Mouse (Mus musculus) left cerebral cortex, adult 2 months (tissue): ENCODE measurements around the gene Zgpat. TPM values are rescaled to one million over a fixed set of nuclear protein-coding genes. Genes with fewer than 3 reads are reported as not detected.

Experiments used
- DNase-seq, 2 experiments: peaks; one replicate each; pipeline ENCODE4 v3.0.0; 2021 to 2022; ENCODE audit warnings: low spot score in 2 of 2, mixed read lengths in 1 of 2; ENCODE audit errors: extremely low spot score in 1 of 2
- H3K27ac ChIP-seq: fragments of 200-600 bp; 2 replicates; pipeline ENCODE4 v1.8.1; 2022
- H3K4me3 ChIP-seq: fragments of 200-600 bp; 2 replicates; pipeline ENCODE4 v1.8.1; 2022
- CTCF ChIP-seq: fragments of 200-600 bp; IDR thresholded peaks from 2 replicates; pipeline ENCODE4 v1.8.1; 2022; ENCODE audit warnings: antibody characterized with exemption, mild to moderate bottlenecking, moderate library complexity
- intact Hi-C: fragments of 180-260 bp; cut with DNase I; formaldehyde crosslinking; loops from one replicate; pipeline ENCODE4 v1.15.1; 2025
- total RNA-seq, 2 experiments: library from RNA; stranded (reverse); gene quantifications; 2 replicates each; pipeline ENCODE4 v1.2.3; 2021

The Zgpat gene
- total RNA-seq, 2 experiments from 2014 or later, result 80.3 to 80.5 TPM

- Histone ChIP-seq H3K27ac (no peak overlapping the region), H3K4me3 (no peak overlapping the region)
- TF ChIP-seq CTCF, result no peak
- intact Hi-C loops, result no loop called here
- DNase-seq, result no peak
These were observed 48.4 kb downstream of the Zgpat start for GRCm38 (mm10) chr2:181413141-181413540.

- no peak for DNase-seq
- no peak for TF ChIP-seq CTCF
- H3K4me3 ChIP-seq, result no peak overlapping the region
- no peak overlapping the region for H3K27ac ChIP-seq
- intact Hi-C loops, result no loop called here
These were observed 51.2 kb downstream of the Zgpat start for GRCm38 (mm10) chr2:181415945-181416344.

GRCm38 (mm10) chr2:181419359-181419758, 54.6 kb downstream of the Zgpat start:
- DNase-seq, result no peak
- intact Hi-C loops, result no loop called here
- Histone ChIP-seq H3K27ac (peak overlapping the region; percentile 77), H3K4me3 (no peak overlapping the region)
- no peak for TF ChIP-seq CTCF

- intact Hi-C loops, result loop anchor here (2.0 kb wide), 1 partner anchor 38 kb away; the partner anchor contains the start of gene Zbtb46
- DNase-seq, result peak; percentile 36 to 62
- Histone ChIP-seq H3K27ac (peak overlapping the region; percentile 77), H3K4me3 (no peak overlapping the region)
- TF ChIP-seq CTCF, result no peak
These were observed 55.7 kb downstream of the Zgpat start for GRCm38 (mm10) chr2:181420426-181420825.

GRCm38 (mm10) chr2:181420903-181421638, 56.3 kb downstream of the Zgpat start:
- Histone ChIP-seq H3K27ac (peak overlapping the region; percentile 71), H3K4me3 (no peak overlapping the region)
- intact Hi-C loops, result loop anchor here (2.0 kb wide), 1 partner anchor 38 kb away; the partner anchor contains the start of gene Zbtb46
- no peak for TF ChIP-seq CTCF
- no peak for DNase-seq

GRCm38 (mm10) chr2:181423834-181424233, 59.1 kb downstream of the Zgpat start:
- intact Hi-C loops, result no loop called here

More at GRCm38 (mm10) chr2:181423834-181424233, 59.1 kb downstream of the Zgpat start:
- Histone ChIP-seq H3K4me3 (no peak overlapping the region), H3K27ac (no peak overlapping the region)
- TF ChIP-seq CTCF, result no peak
- DNase-seq, result no peak

Other genes starting within 250 kb of the Zgpat start
- gene Kcnq2, start 229.6 kb upstream of the Zgpat start, total RNA-seq, result 100 to 1,000 TPM; 275 to 280 TPM
- 1,000 to 10,000 TPM; 1,380 to 1,388 TPM for gene Eef1a2, start 207.9 kb upstream of the Zgpat start, total RNA-seq
- 10 to 100 TPM; 72.8 to 77.8 TPM for gene Ppdpf, start 177.7 kb upstream of the Zgpat start, total RNA-seq
- gene Ptk6, start 162.1 kb upstream of the Zgpat start, total RNA-seq, result under 1 TPM in 1 of 2 experiments, not detected in 1; 0.11 TPM
- under 1 TPM; 0.25 to 0.26 TPM for gene Srms, start 151.7 kb upstream of the Zgpat start, total RNA-seq
- gene Fndc11, start 144.9 kb upstream of the Zgpat start, total RNA-seq, result not detected
- gene Helz2, start 122.9 kb upstream of the Zgpat start, total RNA-seq, result 1 to 10 TPM; 2.3 to 4.3 TPM
- gene Gmeb2, start 76.9 kb upstream of the Zgpat start, total RNA-seq, result 10 to 100 TPM; 27.1 to 27.3 TPM
- 100 to 1,000 TPM; 633 to 653 TPM for gene Stmn3, start 50.4 kb upstream of the Zgpat start, total RNA-seq
- gene Rtel1, start 45.2 kb upstream of the Zgpat start, total RNA-seq, result 10 to 100 TPM; 26.1 to 38.5 TPM
- 10 to 100 TPM; 45.2 to 51.2 TPM for gene Arfrp1, start 476 bp downstream of the Zgpat start, total RNA-seq
- gene Lime1, start 15.2 kb downstream of the Zgpat start, total RNA-seq, result 10 to 100 TPM; 43.1 to 45.2 TPM
- gene Zbtb46, start 94.5 kb downstream of the Zgpat start, total RNA-seq, result 10 to 100 TPM; 12.0 to 13.7 TPM
- gene Abhd16b, start 128.3 kb downstream of the Zgpat start, total RNA-seq, result not detected
- 10 to 100 TPM; 73.2 to 76.3 TPM for gene Tpd52l2, start 132.2 kb downstream of the Zgpat start, total RNA-seq
- gene Dnajc5, start 155.6 kb downstream of the Zgpat start, total RNA-seq, result 100 to 1,000 TPM; 288 to 300 TPM
- 10 to 100 TPM; 57.7 to 71.1 TPM for gene Uckl1, start 220.0 kb downstream of the Zgpat start, total RNA-seq
- 10 to 100 TPM; 54.4 to 57.4 TPM for gene Prpf6, start 226.9 kb downstream of the Zgpat start, total RNA-seq
- gene Zfp512b, start 227.9 kb downstream of the Zgpat start, total RNA-seq, result 10 to 100 TPM; 83.1 to 93.8 TPM
- 10 to 100 TPM; 21.5 to 22.0 TPM for gene Samd10, start 234.3 kb downstream of the Zgpat start, total RNA-seq